Mouse (Mus musculus) cortical plate, adult 2 months (tissue): ENCODE data around the gene Polg2.
A peak's percentile ranks its signal among the peaks of the same experiment; 100 is the strongest.

Source experiments
- CTCF ChIP-seq: fragments of 200-500 bp; IDR thresholded peaks from 2 replicates; pipeline ENCODE4 v1.5.1; 2011; ENCODE audit warnings: mild to moderate bottlenecking, control low read depth, low read length; ENCODE audit not compliant: insufficient read depth; ENCODE audit errors: extremely low read depth
- POLR2A ChIP-seq: fragments of 200-500 bp; IDR thresholded peaks from 2 replicates; pipeline ENCODE4 v1.6.1; 2011; ENCODE audit warnings: mild to moderate bottlenecking, low read length, control low read depth; ENCODE audit not compliant: insufficient read depth; ENCODE audit errors: extremely low read depth

- TF ChIP-seq CTCF, result no peak
- TF ChIP-seq POLR2A, result peak; percentile 85
Measured at GRCm38 (mm10) chr11:106788775-106789459, 9.6 kb upstream of the Polg2 start, which contains the start of the genes Ddx5 and Cep95.
